Mouse (Mus musculus): ENCODE results near the gene Cenpi.

DNA sequence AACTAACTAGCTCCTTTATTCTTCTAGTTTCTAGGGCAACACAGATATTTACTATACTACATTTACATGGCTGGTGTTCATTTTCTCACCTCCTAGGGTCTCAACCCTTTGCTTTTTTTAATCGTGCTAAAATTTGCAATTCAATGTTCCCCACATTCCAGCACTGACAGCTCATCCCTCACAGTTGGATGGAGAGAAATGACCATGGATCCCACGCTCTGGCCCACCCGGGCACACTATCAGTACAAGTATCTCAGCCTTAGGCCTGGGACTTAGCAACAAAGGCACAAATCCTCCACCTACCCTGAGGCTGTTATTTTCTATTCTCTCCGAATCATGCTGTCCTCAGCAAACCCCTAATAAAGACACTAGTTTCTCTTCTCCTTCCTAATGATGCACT, 22.1 kb upstream of the Cenpi start:
- TF ChIP-seq CTCF (IDR thresholded peaks at IDR 0.05; ENCODE audit: control insufficient read depth, insufficient read depth, insufficient replicate concordance, low read depth, low read length) (no peak), POLR2A (IDR thresholded peaks at IDR 0.05; ENCODE audit: control insufficient read depth, low read depth, low read length) (no peak)
